Mouse (Mus musculus): ENCODE results near the gene Dkkl1. TPM values are rescaled to one million over a fixed set of nuclear protein-coding genes. Genes with fewer than 3 reads are reported as not detected.

Gene Dkkl1
- polyA plus RNA-seq, 1 experiment from 2014 or later: 1.9 TPM

DNA sequence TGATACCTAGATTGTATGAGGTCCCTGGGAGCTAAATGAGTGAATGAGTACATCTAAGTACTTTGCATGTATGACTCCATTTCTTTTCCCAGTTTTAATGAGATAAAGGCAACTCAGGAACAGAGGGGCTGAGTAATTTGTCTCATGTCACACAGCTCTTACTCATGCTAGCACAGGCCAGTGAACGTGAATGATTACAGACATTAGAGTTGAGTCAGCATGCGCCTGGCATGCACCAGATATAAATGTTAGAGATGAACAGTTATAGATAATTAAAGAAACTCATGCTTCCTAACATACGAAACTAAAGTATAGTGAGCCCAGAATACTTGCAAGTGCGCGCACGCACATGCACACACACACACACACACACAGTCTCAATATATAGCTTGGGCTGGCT, 21.8 kb downstream of the Dkkl1 start:
- Histone ChIP-seq H3K36me3 (no peaks in the 10 kb centered on the region), H3K9me3 (replicated peaks) (no peaks in the 10 kb centered on the region), H3K4me1 (no peaks in the 10 kb centered on the region), H3K4me3 (no peak overlapping the region), H3K4me2 (no peak overlapping the region), H3K27ac (no peak overlapping the region), H3K9ac (no peak overlapping the region), H3K27me3 (replicated peaks) (peaks cover 98% of the 10 kb centered on the region)
- 75% methylated on average over 6 of the region's 6 CpGs for WGBS (ENCODE audit: insufficient replicate concordance)
- no peak for ATAC-seq

- ATAC-seq: no peak
These were observed 22.3 kb downstream of the Dkkl1 start for GRCm38 (mm10) chr7:45189600-45189999.

GRCm38 (mm10) chr7:45185921-45186320, 26.0 kb downstream of the Dkkl1 start:
- ATAC-seq: no peak
- H3K4me1 ChIP-seq: peaks cover 18% of the 10 kb centered on the region
- H3K27me3 ChIP-seq (replicated peaks): peaks cover 100% of the 10 kb centered on the region
- H3K9ac ChIP-seq: no peak overlapping the region
- no peaks in the 10 kb centered on the region for H3K36me3 ChIP-seq
- H3K27ac ChIP-seq: no peak overlapping the region
- H3K9me3 ChIP-seq (replicated peaks): no peaks in the 10 kb centered on the region
- no peak overlapping the region for H3K4me3 ChIP-seq
- 47% methylated on average over 7 of the region's 7 CpGs for WGBS (ENCODE audit: insufficient replicate concordance)
- H3K4me2 ChIP-seq: no peak overlapping the region

More at GRCm38 (mm10) chr7:45189600-45189999, 22.3 kb downstream of the Dkkl1 start:
- 34% methylated on average over 16 of the region's 16 CpGs for WGBS (ENCODE audit: insufficient replicate concordance)
- no peaks in the 10 kb centered on the region for H3K4me1 ChIP-seq
- no peak overlapping the region for H3K27ac ChIP-seq
- H3K27me3 ChIP-seq (replicated peaks): peaks cover 100% of the 10 kb centered on the region
- H3K4me2 ChIP-seq: no peak overlapping the region
- no peak overlapping the region for H3K4me3 ChIP-seq
- H3K9me3 ChIP-seq (replicated peaks): no peaks in the 10 kb centered on the region
- H3K9ac ChIP-seq: no peak overlapping the region
- no peaks in the 10 kb centered on the region for H3K36me3 ChIP-seq

DNA sequence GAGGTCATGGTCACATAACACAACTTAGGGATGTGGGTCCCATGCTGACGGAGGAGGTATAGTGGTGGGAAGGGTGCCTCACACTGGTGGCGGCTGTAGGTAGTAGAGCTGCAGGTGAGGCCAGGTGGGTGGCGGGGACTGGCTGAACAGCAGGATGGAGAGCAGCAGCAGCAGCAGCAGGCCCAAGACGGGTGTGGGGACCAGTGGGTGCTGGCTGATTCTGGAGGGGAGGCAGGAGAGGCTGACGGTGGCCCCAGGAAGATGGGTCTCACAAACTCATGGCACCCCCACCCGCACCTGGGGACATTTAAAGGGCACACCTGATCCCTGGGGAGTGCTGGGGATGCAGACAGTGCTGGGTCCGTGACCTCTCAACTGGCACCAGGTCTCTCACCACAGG, 28.3 kb downstream of the Dkkl1 start:
- 58% methylated on average over 7 of the region's 7 CpGs for WGBS (ENCODE audit: insufficient replicate concordance)
- no peak for ATAC-seq
- Histone ChIP-seq H3K36me3 (no peaks in the 10 kb centered on the region), H3K27me3 (replicated peaks) (peaks cover 100% of the 10 kb centered on the region), H3K4me1 (peaks cover 18% of the 10 kb centered on the region), H3K27ac (no peak overlapping the region), H3K9ac (no peak overlapping the region), H3K9me3 (replicated peaks) (no peaks in the 10 kb centered on the region), H3K4me3 (no peak overlapping the region), H3K4me2 (no peak overlapping the region)

- Histone ChIP-seq H3K27ac (no peak overlapping the region), H3K27me3 (replicated peaks) (peaks cover 100% of the 10 kb centered on the region), H3K36me3 (no peaks in the 10 kb centered on the region), H3K9ac (0 out of 2 replicates have a peak overlapping the region, but pooled peaks have one; percentile 7), H3K9me3 (replicated peaks) (no peaks in the 10 kb centered on the region), H3K4me1 (peaks cover 18% of the 10 kb centered on the region), H3K4me3 (peak overlapping the region; percentile 21), H3K4me2 (peak overlapping the region; percentile 69)
- ATAC-seq: peak; percentile 4; the same call in 1 of the 2 replicates
- WGBS (ENCODE audit: insufficient replicate concordance): 17% methylated on average over 11 of the region's 11 CpGs
These were observed 29.3 kb downstream of the Dkkl1 start for GRCm38 (mm10) chr7:45182606-45183005.

DNA sequence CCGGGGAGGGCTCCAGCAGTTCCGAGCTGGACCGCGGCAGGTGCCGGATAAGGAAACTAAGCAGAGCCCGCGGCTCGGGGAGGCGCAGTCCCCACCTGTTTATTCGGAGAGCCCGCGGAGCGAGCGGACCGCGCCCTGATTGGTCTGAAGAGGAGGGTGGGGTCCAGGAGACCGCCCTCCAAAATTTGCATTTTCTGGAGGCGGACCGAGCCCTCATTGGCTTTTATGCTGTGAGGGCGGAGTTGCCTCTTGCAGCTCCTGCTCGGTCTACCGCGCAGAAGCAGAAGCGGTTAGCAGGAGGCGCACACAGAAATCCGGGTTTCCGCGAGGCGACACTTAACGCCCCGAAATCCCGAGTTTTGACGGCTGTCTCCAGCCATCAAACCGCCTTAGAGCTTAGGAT, 29.7 kb downstream of the Dkkl1 start:
- WGBS (ENCODE audit: insufficient replicate concordance): under 1% methylated on average over 34 of the region's 34 CpGs
- Histone ChIP-seq H3K9ac (0 out of 2 replicates have a peak overlapping the region, but pooled peaks have one; percentile 7), H3K27ac (no peak overlapping the region), H3K4me2 (peak overlapping the region; percentile 69), H3K9me3 (replicated peaks) (no peaks in the 10 kb centered on the region), H3K4me1 (peaks cover 18% of the 10 kb centered on the region), H3K36me3 (no peaks in the 10 kb centered on the region), H3K4me3 (peak overlapping the region; percentile 47), H3K27me3 (replicated peaks) (peaks cover 100% of the 10 kb centered on the region)
- peak; percentile 91 for ATAC-seq

DNA sequence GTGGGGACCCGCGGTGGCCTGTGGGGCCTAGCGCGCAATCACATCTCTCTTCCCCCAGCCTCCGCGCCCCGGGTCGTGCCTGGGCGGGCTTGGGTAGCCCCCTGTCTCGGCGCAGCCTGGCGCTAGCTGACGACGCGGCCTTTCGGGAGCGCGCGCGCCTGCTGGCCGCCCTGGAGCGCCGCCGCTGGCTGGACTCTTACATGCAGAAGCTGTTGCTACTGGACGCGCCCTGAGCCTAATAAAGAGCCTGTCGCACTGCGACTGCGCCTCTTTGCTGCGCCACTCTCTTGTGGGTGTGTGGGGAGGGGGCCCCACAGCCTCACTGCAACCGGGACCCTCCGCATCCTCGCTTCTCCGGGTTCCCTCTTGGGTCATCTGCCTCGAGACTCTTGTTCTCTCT, 30.4 kb downstream of the Dkkl1 start:
- Histone ChIP-seq H3K4me1 (peaks cover 18% of the 10 kb centered on the region), H3K4me2 (peak overlapping the region; percentile 69), H3K9ac (no peak overlapping the region), H3K36me3 (no peaks in the 10 kb centered on the region), H3K27ac (no peak overlapping the region), H3K27me3 (replicated peaks) (peaks cover 100% of the 10 kb centered on the region), H3K9me3 (replicated peaks) (no peaks in the 10 kb centered on the region), H3K4me3 (peak overlapping the region; percentile 47)
- no peak for ATAC-seq
- WGBS (ENCODE audit: insufficient replicate concordance): 8% methylated on average over 34 of the region's 35 CpGs

GRCm38 (mm10) chr7:45180896-45181477, 31.0 kb downstream of the Dkkl1 start, which contains the start of gene Pth2:
Gene Pth2 (plus strand): TSS chr7:45180995.
- Histone ChIP-seq H3K4me3 (peak within 1 kb of the TSS; percentile 47), H3K27ac (no peak within 1 kb of the TSS), H3K4me1 (peaks cover 23% of the 10 kb centered on the region), H3K36me3 (no peaks in the 10 kb centered on the region), H3K9me3 (replicated peaks) (no peaks in the 10 kb centered on the region), H3K4me2 (peak within 1 kb of the TSS; percentile 69), H3K27me3 (replicated peaks) (peaks cover 100% of the 10 kb centered on the region), H3K9ac (no peak within 1 kb of the TSS)
- 24% methylated on average over 20 of the region's 20 CpGs for WGBS (ENCODE audit: insufficient replicate concordance)
- ATAC-seq: no peak

- Histone ChIP-seq H3K9ac (no peak within 1 kb of the TSS), H3K27me3 (replicated peaks) (peaks cover 100% of the 10 kb centered on the region), H3K4me2 (no peak within 1 kb of the TSS), H3K27ac (no peak within 1 kb of the TSS), H3K4me3 (no peak within 1 kb of the TSS), H3K4me1 (peaks cover 23% of the 10 kb centered on the region), H3K9me3 (replicated peaks) (no peaks in the 10 kb centered on the region), H3K36me3 (no peaks in the 10 kb centered on the region)
- ATAC-seq: no peak
- 27% methylated on average over 7 of the region's 7 CpGs for WGBS (ENCODE audit: insufficient replicate concordance)
These were observed 32.5 kb downstream of the Dkkl1 start, which contains the start of gene Gfy for GRCm38 (mm10) chr7:45179469-45179868. Gene Gfy (minus strand): TSS chr7:45179569.

DNA sequence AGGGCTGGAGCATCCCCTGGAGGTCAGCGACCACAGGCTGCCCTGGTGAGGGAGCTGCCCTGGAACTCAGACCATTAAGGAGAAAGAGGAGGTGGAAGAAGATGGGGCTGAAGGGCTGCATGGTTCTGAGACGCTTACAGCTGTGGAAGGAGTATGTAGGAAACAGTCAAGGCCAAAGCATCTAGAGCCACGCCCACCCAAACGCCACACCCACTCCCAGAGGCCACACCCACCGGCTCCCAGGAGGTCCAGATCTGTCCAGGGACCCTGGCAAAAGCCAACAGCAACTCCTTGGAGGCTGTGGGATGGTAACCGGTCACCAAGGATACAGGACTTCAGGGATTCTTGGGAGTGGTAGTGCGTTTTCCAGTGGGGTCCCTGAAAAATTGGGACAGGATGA, 33.4 kb downstream of the Dkkl1 start:
- WGBS (ENCODE audit: insufficient replicate concordance): 22% methylated on average over 7 of the region's 7 CpGs

GRCm38 (mm10) chr7:45176356-45176755, 35.6 kb downstream of the Dkkl1 start:
- H3K4me1 ChIP-seq: peaks cover 7% of the 10 kb centered on the region
- no peaks in the 10 kb centered on the region for H3K36me3 ChIP-seq
- no peak for ATAC-seq
- no peak overlapping the region for H3K27ac ChIP-seq
- no peak overlapping the region for H3K9ac ChIP-seq
- H3K4me2 ChIP-seq: no peak overlapping the region
- no peaks in the 10 kb centered on the region; the same call in 1 of the 2 replicates for H3K9me3 ChIP-seq (replicated peaks)
- H3K27me3 ChIP-seq (replicated peaks): peaks cover 96% of the 10 kb centered on the region
- no peak overlapping the region; the same call in 1 of the 2 replicates for H3K4me3 ChIP-seq
- WGBS (ENCODE audit: insufficient replicate concordance): 6% methylated on average over 31 of the region's 31 CpGs

More for the DNA sequence above, 33.4 kb downstream of the Dkkl1 start:
- Histone ChIP-seq H3K4me1 (peaks cover 23% of the 10 kb centered on the region), H3K9ac (no peak overlapping the region), H3K27ac (no peak overlapping the region), H3K4me2 (no peak overlapping the region), H3K9me3 (replicated peaks) (no peaks in the 10 kb centered on the region), H3K36me3 (no peaks in the 10 kb centered on the region), H3K27me3 (replicated peaks) (peaks cover 98% of the 10 kb centered on the region), H3K4me3 (no peak overlapping the region)
- no peak for ATAC-seq

- Histone ChIP-seq H3K27me3 (replicated peaks) (peaks cover 96% of the 10 kb centered on the region), H3K4me3 (no peak overlapping the region; the same call in 1 of the 2 replicates), H3K4me1 (0 out of 2 replicates have a peak, but pooled peaks cover 5% of the 10 kb centered on the region), H3K36me3 (no peaks in the 10 kb centered on the region), H3K4me2 (no peak overlapping the region), H3K9me3 (replicated peaks) (peaks cover 4% of the 10 kb centered on the region; the same call in 1 of the 2 replicates), H3K27ac (no peak overlapping the region), H3K9ac (no peak overlapping the region)
- no peak for ATAC-seq
- WGBS (ENCODE audit: insufficient replicate concordance): 3% methylated on average over 23 of the region's 23 CpGs
These were observed 36.0 kb downstream of the Dkkl1 start for GRCm38 (mm10) chr7:45175929-45176328.

All from liver, embryonic 12.5 days (tissue).